Mouse (Mus musculus): Measurements from ENCODE around the gene Ttc8. TPM values are rescaled to one million over a fixed set of nuclear protein-coding genes. Genes with fewer than 3 reads are reported as not detected.
A peak's percentile ranks its signal among the peaks of the same experiment; 100 is the strongest.
"Not testable (repeated sequence)": the region's sequence is repeated elsewhere in the genome, so short reads cannot be mapped to it uniquely, and the experiment has no call there.

Gene Ttc8
- polyA plus RNA-seq, 1 experiment from 2014 or later, result 14.6 TPM

GRCm38 (mm10) chr12:98900881-98901801 is 19.2 kb upstream of the Ttc8 start, which contains the start of gene Eml5:
TSS of gene Eml5 (minus strand) at chr12:98901484.
- H3K4me2 ChIP-seq (ENCODE audit: low read depth, low read length), result peak within 1 kb of the TSS; percentile 97
- H3K4me1 ChIP-seq (ENCODE audit: control insufficient read depth, insufficient read depth, low read length), result 0 out of 2 replicates have a peak, but pooled peaks cover 3% of the 10 kb centered on the region
- no peaks in the 10 kb centered on the region for H3K9me3 ChIP-seq (ENCODE audit: control insufficient read depth, low read length)
- no peak within 1 kb of the TSS for H3K27ac ChIP-seq (ENCODE audit: low read length)
- peak; percentile 95 for ATAC-seq
- peak within 1 kb of the TSS; percentile 69 for H3K9ac ChIP-seq (ENCODE audit: low read depth, low read length)
- 1% methylated on average over 84 of the region's 101 CpGs for WGBS
- H3K4me3 ChIP-seq (ENCODE audit: low read length), result peak within 1 kb of the TSS; percentile 75
- H3K27me3 ChIP-seq (replicated peaks; ENCODE audit: control insufficient read depth, insufficient read depth, low read length), result 0 out of 2 replicates have a peak, but pooled peaks cover 8% of the 10 kb centered on the region
- no peaks in the 10 kb centered on the region for H3K36me3 ChIP-seq (ENCODE audit: control insufficient read depth, insufficient read depth, low read length)

DNA sequence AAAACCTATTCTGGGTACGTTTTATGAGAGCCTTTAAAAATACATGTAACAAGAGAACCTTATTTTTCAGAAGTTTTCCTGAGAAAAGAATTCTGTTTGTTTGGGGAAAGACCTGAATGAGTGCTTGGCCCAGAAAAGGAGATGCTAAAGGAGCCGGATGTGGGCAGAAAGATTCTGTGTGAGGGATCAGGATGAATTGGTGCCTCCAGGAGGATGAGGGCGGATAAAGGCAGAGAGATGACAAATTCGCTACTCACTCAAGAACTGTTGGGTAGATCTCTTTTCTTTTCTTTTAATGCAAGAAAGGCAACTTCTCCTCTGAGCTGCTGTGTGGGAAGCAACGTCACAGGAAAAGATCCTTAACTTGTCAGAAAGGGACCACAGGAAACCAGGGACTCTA is 14.9 kb upstream of the Ttc8 start:
- 72% methylated on average over 5 of the region's 5 CpGs for WGBS
- no peak overlapping the region for H3K4me2 ChIP-seq (ENCODE audit: low read depth, low read length)
- H3K4me3 ChIP-seq (ENCODE audit: low read length), result no peak overlapping the region
- no peaks in the 10 kb centered on the region for H3K9me3 ChIP-seq (ENCODE audit: control insufficient read depth, low read length)
- no peaks in the 10 kb centered on the region for H3K36me3 ChIP-seq (ENCODE audit: control insufficient read depth, insufficient read depth, low read length)
- H3K27me3 ChIP-seq (replicated peaks; ENCODE audit: control insufficient read depth, insufficient read depth, low read length), result 0 out of 2 replicates have a peak, but pooled peaks cover 3% of the 10 kb centered on the region
- ATAC-seq, result no peak
- H3K27ac ChIP-seq (ENCODE audit: low read length), result no peak overlapping the region
- 0 out of 2 replicates have a peak, but pooled peaks cover 1% of the 10 kb centered on the region for H3K4me1 ChIP-seq (ENCODE audit: control insufficient read depth, insufficient read depth, low read length)
- no peak overlapping the region for H3K9ac ChIP-seq (ENCODE audit: low read depth, low read length)

- no peaks in the 10 kb centered on the region for H3K9me3 ChIP-seq (ENCODE audit: control insufficient read depth, low read length)
- no peaks in the 10 kb centered on the region for H3K27me3 ChIP-seq (replicated peaks; ENCODE audit: control insufficient read depth, insufficient read depth, low read length)
- no peaks in the 10 kb centered on the region for H3K4me1 ChIP-seq (ENCODE audit: control insufficient read depth, insufficient read depth, low read length)
- no peak overlapping the region for H3K27ac ChIP-seq (ENCODE audit: low read length)
- no peak for ATAC-seq
- no peak overlapping the region for H3K4me3 ChIP-seq (ENCODE audit: low read length)
- no peak overlapping the region for H3K4me2 ChIP-seq (ENCODE audit: low read depth, low read length)
- H3K36me3 ChIP-seq (ENCODE audit: control insufficient read depth, insufficient read depth, low read length), result no peaks in the 10 kb centered on the region
- 66% methylated on average over 9 of the region's 9 CpGs for WGBS
- H3K9ac ChIP-seq (ENCODE audit: low read depth, low read length), result no peak overlapping the region
Observed at GRCm38 (mm10) chr12:98910096-98910495, 10.3 kb upstream of the Ttc8 start.

DNA sequence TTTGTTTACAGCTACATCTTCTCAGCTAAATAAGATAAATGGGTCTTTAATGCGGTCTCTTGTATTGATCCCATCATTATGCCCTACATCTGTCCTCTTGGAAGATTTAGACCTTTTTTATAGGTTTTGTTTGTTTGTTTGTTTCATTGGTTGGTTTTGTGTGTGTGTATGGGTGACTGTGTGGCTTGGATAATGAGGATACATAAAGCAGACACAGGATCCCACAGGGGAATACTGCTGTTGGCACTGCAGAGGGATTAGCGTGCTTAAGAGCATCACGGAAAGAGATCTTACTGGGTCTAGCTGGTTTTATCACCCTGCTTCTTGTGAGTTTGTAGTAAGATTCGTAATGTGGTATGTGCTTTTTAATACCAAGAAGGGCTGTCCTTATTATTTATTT is 10.8 kb downstream of the Ttc8 start:
- H3K9me3 ChIP-seq (ENCODE audit: control insufficient read depth, low read length), result no peaks in the 10 kb centered on the region; the same call in 1 of the 2 replicates
- H3K4me3 ChIP-seq (ENCODE audit: low read length), result no peak overlapping the region
- H3K27ac ChIP-seq (ENCODE audit: low read length), result no peak overlapping the region
- 78% methylated on average over 4 of the region's 4 CpGs for WGBS
- no peaks in the 10 kb centered on the region for H3K4me1 ChIP-seq (ENCODE audit: control insufficient read depth, insufficient read depth, low read length)
- no peak overlapping the region for H3K9ac ChIP-seq (ENCODE audit: low read depth, low read length)
- no peak overlapping the region for H3K4me2 ChIP-seq (ENCODE audit: low read depth, low read length)
- ATAC-seq, result no peak
- H3K27me3 ChIP-seq (replicated peaks; ENCODE audit: control insufficient read depth, insufficient read depth, low read length), result no peaks in the 10 kb centered on the region
- H3K36me3 ChIP-seq (ENCODE audit: control insufficient read depth, insufficient read depth, low read length), result no peaks in the 10 kb centered on the region

GRCm38 (mm10) chr12:98932441-98932840 is 12.1 kb downstream of the Ttc8 start:
- Histone ChIP-seq H3K27ac (ENCODE audit: low read length) (no peak overlapping the region), H3K4me2 (ENCODE audit: low read depth, low read length) (no peak overlapping the region), H3K4me3 (ENCODE audit: low read length) (no peak overlapping the region), H3K36me3 (ENCODE audit: control insufficient read depth, insufficient read depth, low read length) (no peaks in the 10 kb centered on the region), H3K4me1 (ENCODE audit: control insufficient read depth, insufficient read depth, low read length) (no peaks in the 10 kb centered on the region), H3K27me3 (replicated peaks; ENCODE audit: control insufficient read depth, insufficient read depth, low read length) (no peaks in the 10 kb centered on the region), H3K9me3 (ENCODE audit: control insufficient read depth, low read length) (no peaks in the 10 kb centered on the region; the same call in 1 of the 2 replicates), H3K9ac (ENCODE audit: low read depth, low read length) (no peak overlapping the region)
- WGBS, result 85% methylated on average over 4 of the region's 4 CpGs
- no peak for ATAC-seq

DNA sequence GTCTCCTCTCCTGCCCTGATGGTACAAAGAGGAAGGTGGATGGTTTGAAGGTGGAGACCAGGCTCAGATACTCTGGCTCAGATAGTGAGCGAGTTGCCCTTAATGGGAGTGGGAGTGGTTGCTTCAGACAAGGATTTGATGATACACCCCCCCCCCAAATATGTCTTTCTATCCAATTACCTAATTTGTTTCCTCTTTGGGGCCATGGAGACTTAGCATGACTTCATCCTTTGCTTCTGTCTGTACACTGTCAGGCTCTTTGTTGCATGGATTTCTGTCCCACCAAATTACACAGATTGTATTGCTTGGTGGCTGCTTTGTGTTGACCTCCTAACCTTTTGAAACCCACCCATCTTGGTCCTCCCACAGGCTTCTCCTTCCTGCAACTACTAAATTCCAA is 12.5 kb downstream of the Ttc8 start:
- H3K9ac ChIP-seq (ENCODE audit: low read depth, low read length), result no peak overlapping the region
- H3K27me3 ChIP-seq (replicated peaks; ENCODE audit: control insufficient read depth, insufficient read depth, low read length), result no peaks in the 10 kb centered on the region
- H3K9me3 ChIP-seq (ENCODE audit: control insufficient read depth, low read length), result no peaks in the 10 kb centered on the region; the same call in 1 of the 2 replicates
- ATAC-seq, result no peak
- H3K4me3 ChIP-seq (ENCODE audit: low read length), result no peak overlapping the region
- H3K36me3 ChIP-seq (ENCODE audit: control insufficient read depth, insufficient read depth, low read length), result no peaks in the 10 kb centered on the region
- no peaks in the 10 kb centered on the region for H3K4me1 ChIP-seq (ENCODE audit: control insufficient read depth, insufficient read depth, low read length)
- no peak overlapping the region for H3K4me2 ChIP-seq (ENCODE audit: low read depth, low read length)
- H3K27ac ChIP-seq (ENCODE audit: low read length), result no peak overlapping the region
- 95% methylated on average over 1 of the region's 1 CpGs for WGBS

- WGBS, result 52% methylated on average over 5 of the region's 5 CpGs
- H3K27me3 ChIP-seq (replicated peaks; ENCODE audit: control insufficient read depth, insufficient read depth, low read length); H3K27ac ChIP-seq (ENCODE audit: low read length); H3K4me2 ChIP-seq (ENCODE audit: low read depth, low read length); H3K9ac ChIP-seq (ENCODE audit: low read depth, low read length); ATAC-seq; H3K4me3 ChIP-seq (ENCODE audit: low read length); H3K9me3 ChIP-seq (ENCODE audit: control insufficient read depth, low read length); H3K36me3 ChIP-seq (ENCODE audit: control insufficient read depth, insufficient read depth, low read length); H3K4me1 ChIP-seq (ENCODE audit: control insufficient read depth, insufficient read depth, low read length): not testable (repeated sequence)
Observed at GRCm38 (mm10) chr12:98951295-98951694, 30.9 kb downstream of the Ttc8 start.

DNA sequence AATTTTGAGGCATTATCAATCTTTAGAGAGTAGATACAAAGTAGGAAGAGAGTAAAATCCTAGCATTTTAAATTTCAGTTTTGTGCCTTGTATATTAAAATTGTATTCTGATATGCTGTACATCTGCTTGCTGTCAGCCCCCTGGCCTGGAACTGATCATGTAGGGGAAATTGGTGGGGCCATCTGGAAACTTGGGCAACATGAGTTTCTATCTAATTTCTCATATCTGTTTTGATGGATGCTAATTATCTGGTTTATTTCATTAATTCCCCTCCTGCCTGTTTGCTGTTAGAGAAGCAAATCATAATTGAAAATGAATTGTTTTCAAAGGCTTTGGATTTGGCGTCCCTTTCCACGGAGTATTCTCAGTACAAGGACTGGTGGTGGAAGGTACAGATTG is 36.6 kb downstream of the Ttc8 start:
- H3K4me2 ChIP-seq (ENCODE audit: low read depth, low read length), result no peak overlapping the region
- WGBS, result 91% methylated on average over 2 of the region's 2 CpGs
- no peaks in the 10 kb centered on the region for H3K9me3 ChIP-seq (ENCODE audit: control insufficient read depth, low read length)
- H3K4me1 ChIP-seq (ENCODE audit: control insufficient read depth, insufficient read depth, low read length), result no peaks in the 10 kb centered on the region
- ATAC-seq, result no peak
- H3K4me3 ChIP-seq (ENCODE audit: low read length), result no peak overlapping the region
- no peaks in the 10 kb centered on the region for H3K36me3 ChIP-seq (ENCODE audit: control insufficient read depth, insufficient read depth, low read length)
- H3K9ac ChIP-seq (ENCODE audit: low read depth, low read length), result no peak overlapping the region
- H3K27me3 ChIP-seq (replicated peaks; ENCODE audit: control insufficient read depth, insufficient read depth, low read length), result no peaks in the 10 kb centered on the region
- no peak overlapping the region for H3K27ac ChIP-seq (ENCODE audit: low read length)

DNA sequence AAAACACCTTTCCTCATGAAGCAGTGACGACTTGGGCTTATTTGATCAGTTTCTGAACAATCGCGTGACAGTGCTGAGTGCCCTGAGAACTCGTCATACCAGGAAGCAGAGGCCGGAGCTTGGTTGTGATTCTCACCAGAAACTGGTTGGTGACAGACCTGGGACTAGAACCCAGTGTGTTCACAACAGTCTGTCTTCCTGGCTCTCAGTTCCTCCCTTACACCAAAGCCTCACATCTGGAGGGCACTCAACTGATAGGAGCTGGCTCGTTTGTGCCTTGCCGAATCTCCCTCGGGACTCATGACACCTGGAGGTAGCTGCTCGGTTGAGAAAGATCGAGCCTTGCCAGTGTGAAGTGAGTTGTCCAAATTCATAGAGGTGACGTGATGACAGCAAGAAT is 37.1 kb downstream of the Ttc8 start:
- H3K4me2 ChIP-seq (ENCODE audit: low read depth, low read length), result no peak overlapping the region
- 83% methylated on average over 11 of the region's 11 CpGs for WGBS
- H3K9me3 ChIP-seq (ENCODE audit: control insufficient read depth, low read length), result no peaks in the 10 kb centered on the region
- no peaks in the 10 kb centered on the region for H3K27me3 ChIP-seq (replicated peaks; ENCODE audit: control insufficient read depth, insufficient read depth, low read length)
- no peaks in the 10 kb centered on the region for H3K4me1 ChIP-seq (ENCODE audit: control insufficient read depth, insufficient read depth, low read length)
- no peak for ATAC-seq
- H3K36me3 ChIP-seq (ENCODE audit: control insufficient read depth, insufficient read depth, low read length), result no peaks in the 10 kb centered on the region
- H3K9ac ChIP-seq (ENCODE audit: low read depth, low read length), result no peak overlapping the region
- H3K27ac ChIP-seq (ENCODE audit: low read length), result peak overlapping the region; percentile 1; the same call in 1 of the 2 replicates
- H3K4me3 ChIP-seq (ENCODE audit: low read length), result no peak overlapping the region
